Mouse (Mus musculus): ENCODE data around the gene Igf1r. TPM values are rescaled to one million over a fixed set of nuclear protein-coding genes. Genes with fewer than 3 reads are reported as not detected.

Igf1r gene
- polyA plus RNA-seq, 1 experiment from 2014 or later = 25.6 TPM

- Histone ChIP-seq H3K9me3 (replicated peaks) (no peaks in the 10 kb centered on the region), H3K4me1 (replicated peaks) (peaks cover 86% of the 10 kb centered on the region), H3K4me2 (no peak overlapping the region), H3K4me3 (no peak overlapping the region), H3K27me3 (replicated peaks) (no peaks in the 10 kb centered on the region), H3K27ac (ENCODE audit: poor library complexity, severe bottlenecking) (no peak overlapping the region), H3K9ac (no peak overlapping the region), H3K36me3 (peaks cover 4% of the 10 kb centered on the region; the same call in 1 of the 2 replicates)
- 83% methylated on average over 4 of the region's 4 CpGs for WGBS
- no peak for ATAC-seq (ENCODE audit: insufficient number of reproducible peaks, low FRiP score)
Measured at GRCm38 (mm10) chr7:68023882-68024281, 71.3 kb downstream of the Igf1r start.

DNA sequence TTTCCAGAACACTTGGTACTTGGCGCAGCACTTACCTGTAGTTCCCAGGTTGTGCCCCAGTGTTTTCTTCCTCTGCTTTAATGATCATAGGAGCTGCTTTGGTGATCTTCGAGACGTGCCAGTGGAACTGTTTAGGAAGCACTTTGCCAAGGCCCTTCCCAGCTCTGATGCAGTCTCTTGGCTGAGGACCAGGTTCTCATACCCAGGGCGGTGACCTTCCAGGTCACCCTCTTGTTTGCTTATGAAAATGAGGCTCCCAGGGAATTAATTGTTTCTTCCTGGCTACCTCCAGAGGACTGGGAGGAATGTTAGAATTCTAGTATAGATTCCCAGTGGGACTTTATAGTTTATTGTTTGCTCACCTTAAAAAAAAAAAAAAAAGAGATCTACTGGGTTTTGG is 72.0 kb downstream of the Igf1r start:
- Histone ChIP-seq H3K9ac (no peak overlapping the region), H3K4me1 (replicated peaks) (peaks cover 86% of the 10 kb centered on the region), H3K27me3 (replicated peaks) (no peaks in the 10 kb centered on the region), H3K4me2 (no peak overlapping the region), H3K4me3 (no peak overlapping the region), H3K9me3 (replicated peaks) (no peaks in the 10 kb centered on the region), H3K27ac (ENCODE audit: poor library complexity, severe bottlenecking) (no peak overlapping the region), H3K36me3 (peaks cover 4% of the 10 kb centered on the region; the same call in 1 of the 2 replicates)
- ATAC-seq (ENCODE audit: insufficient number of reproducible peaks, low FRiP score) = no peak
- 86% methylated on average over 4 of the region's 4 CpGs for WGBS

GRCm38 (mm10) chr7:68025396-68025795 is 72.8 kb downstream of the Igf1r start:
- no peaks in the 10 kb centered on the region for H3K9me3 ChIP-seq (replicated peaks)
- H3K4me2 ChIP-seq = no peak overlapping the region
- peaks cover 86% of the 10 kb centered on the region for H3K4me1 ChIP-seq (replicated peaks)
- no peak for ATAC-seq (ENCODE audit: insufficient number of reproducible peaks, low FRiP score)
- 90% methylated on average over 3 of the region's 3 CpGs for WGBS
- H3K9ac ChIP-seq = no peak overlapping the region
- no peaks in the 10 kb centered on the region for H3K27me3 ChIP-seq (replicated peaks)
- no peak overlapping the region for H3K4me3 ChIP-seq
- peak overlapping the region; percentile 69 for H3K27ac ChIP-seq (ENCODE audit: poor library complexity, severe bottlenecking)
- H3K36me3 ChIP-seq = peaks cover 4% of the 10 kb centered on the region; the same call in 1 of the 2 replicates

DNA sequence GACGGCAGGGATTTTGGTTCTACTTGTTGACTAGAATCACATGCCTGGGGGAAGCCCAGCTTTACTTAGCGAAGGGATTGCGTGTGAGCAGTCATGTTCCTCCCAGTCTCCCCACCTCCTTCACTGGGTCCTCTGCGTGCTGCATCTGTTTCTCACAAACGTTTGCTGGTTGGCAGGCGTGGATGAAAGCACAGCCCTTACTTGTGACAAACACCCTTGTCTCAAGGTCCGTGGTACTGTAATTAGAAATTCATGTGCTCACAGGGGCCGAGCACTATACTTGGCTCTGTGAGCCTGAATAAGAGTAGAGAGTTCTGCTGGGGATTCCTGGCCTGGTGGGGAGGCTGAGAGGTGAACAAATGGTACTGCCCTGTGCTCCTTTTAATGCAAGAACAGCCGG is 73.4 kb downstream of the Igf1r start:
- H3K9ac ChIP-seq = no peak overlapping the region
- H3K4me3 ChIP-seq = no peak overlapping the region
- WGBS = 61% methylated on average over 9 of the region's 9 CpGs
- peaks cover 4% of the 10 kb centered on the region; the same call in 1 of the 2 replicates for H3K36me3 ChIP-seq
- H3K9me3 ChIP-seq (replicated peaks) = no peaks in the 10 kb centered on the region
- no peak for ATAC-seq (ENCODE audit: insufficient number of reproducible peaks, low FRiP score)
- peak overlapping the region; percentile 69 for H3K27ac ChIP-seq (ENCODE audit: poor library complexity, severe bottlenecking)
- H3K27me3 ChIP-seq (replicated peaks) = no peaks in the 10 kb centered on the region
- H3K4me2 ChIP-seq = no peak overlapping the region
- H3K4me1 ChIP-seq (replicated peaks) = peaks cover 86% of the 10 kb centered on the region

- WGBS = 12% methylated on average over 4 of the region's 4 CpGs
Measured at GRCm38 (mm10) chr7:68028167-68028566, 75.5 kb downstream of the Igf1r start.

GRCm38 (mm10) chr7:68030846-68031245 is 78.2 kb downstream of the Igf1r start:
- no peak overlapping the region for H3K9ac ChIP-seq
- H3K27me3 ChIP-seq (replicated peaks) = no peaks in the 10 kb centered on the region
- no peak overlapping the region for H3K4me3 ChIP-seq
- peaks cover 61% of the 10 kb centered on the region for H3K4me1 ChIP-seq (replicated peaks)
- H3K36me3 ChIP-seq = peaks cover 4% of the 10 kb centered on the region; the same call in 1 of the 2 replicates
- no peaks in the 10 kb centered on the region for H3K9me3 ChIP-seq (replicated peaks)
- 32% methylated on average over 9 of the region's 9 CpGs for WGBS
- 0 out of 2 replicates have a peak, but pooled peaks have one; percentile 29 for ATAC-seq (ENCODE audit: insufficient number of reproducible peaks, low FRiP score)
- H3K4me2 ChIP-seq = peak overlapping the region; percentile 16; the same call in 1 of the 2 replicates
- H3K27ac ChIP-seq (ENCODE audit: poor library complexity, severe bottlenecking) = peak overlapping the region; percentile 26; the same call in 1 of the 2 replicates

More at GRCm38 (mm10) chr7:68028167-68028566, 75.5 kb downstream of the Igf1r start:
- no peak for ATAC-seq (ENCODE audit: insufficient number of reproducible peaks, low FRiP score)
- Histone ChIP-seq H3K36me3 (peaks cover 4% of the 10 kb centered on the region; the same call in 1 of the 2 replicates), H3K27ac (ENCODE audit: poor library complexity, severe bottlenecking) (no peak overlapping the region), H3K9ac (no peak overlapping the region), H3K9me3 (replicated peaks) (no peaks in the 10 kb centered on the region), H3K4me2 (no peak overlapping the region; the same call in 1 of the 2 replicates), H3K4me3 (no peak overlapping the region), H3K27me3 (replicated peaks) (no peaks in the 10 kb centered on the region), H3K4me1 (replicated peaks) (peaks cover 78% of the 10 kb centered on the region)

DNA sequence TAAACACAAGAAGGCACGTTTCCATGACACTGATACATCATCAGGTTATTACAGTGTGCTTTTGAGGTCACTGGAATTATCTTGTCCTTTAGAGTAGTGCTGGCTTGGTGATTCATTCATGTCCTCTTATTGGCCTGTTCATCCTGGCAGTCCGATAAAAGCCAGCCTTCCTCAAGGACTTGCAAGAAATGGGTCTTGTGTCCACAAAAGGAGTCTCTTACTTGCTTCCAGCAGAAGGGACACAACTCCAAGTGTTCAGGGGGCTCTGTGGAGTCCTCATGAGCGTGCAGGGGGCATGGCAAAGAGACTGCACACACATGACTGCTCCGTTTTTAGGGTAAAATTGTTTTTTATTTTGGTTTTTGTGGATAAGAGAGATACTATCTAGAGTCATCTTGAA is 83.9 kb downstream of the Igf1r start:
- 78% methylated on average over 4 of the region's 4 CpGs for WGBS
- no peaks in the 10 kb centered on the region for H3K9me3 ChIP-seq (replicated peaks)
- H3K4me3 ChIP-seq = no peak overlapping the region
- H3K27me3 ChIP-seq (replicated peaks) = no peaks in the 10 kb centered on the region
- H3K9ac ChIP-seq = no peak overlapping the region
- H3K4me2 ChIP-seq = no peak overlapping the region
- H3K4me1 ChIP-seq (replicated peaks) = peaks cover 44% of the 10 kb centered on the region
- no peak overlapping the region for H3K27ac ChIP-seq (ENCODE audit: poor library complexity, severe bottlenecking)
- ATAC-seq (ENCODE audit: insufficient number of reproducible peaks, low FRiP score) = no peak
- peaks cover 4% of the 10 kb centered on the region; the same call in 1 of the 2 replicates for H3K36me3 ChIP-seq

DNA sequence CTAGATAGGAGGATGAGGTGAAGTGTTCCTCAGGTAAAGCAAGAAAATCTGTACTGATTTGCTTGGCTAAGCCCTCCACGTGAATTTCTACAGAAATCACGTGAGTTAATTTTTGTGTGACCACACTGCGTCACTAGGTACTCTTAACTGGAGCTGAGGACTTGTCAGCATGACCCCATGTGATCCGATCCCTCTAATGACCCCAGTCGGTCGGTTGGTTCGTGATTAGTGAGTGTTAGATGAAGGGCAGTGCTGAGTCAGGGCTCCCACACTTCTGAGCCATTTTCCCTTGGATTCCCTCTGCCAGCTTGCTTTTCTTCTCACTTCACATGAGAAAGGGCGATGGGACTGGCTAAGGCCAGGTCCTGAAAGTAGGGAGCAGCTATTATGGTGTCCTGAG is 86.2 kb downstream of the Igf1r start:
- WGBS = 60% methylated on average over 8 of the region's 8 CpGs
- ATAC-seq (ENCODE audit: insufficient number of reproducible peaks, low FRiP score) = no peak
- no peaks in the 10 kb centered on the region for H3K9me3 ChIP-seq (replicated peaks)
- no peak overlapping the region for H3K4me3 ChIP-seq
- H3K4me1 ChIP-seq (replicated peaks) = peaks cover 45% of the 10 kb centered on the region
- H3K36me3 ChIP-seq = peaks cover 4% of the 10 kb centered on the region; the same call in 1 of the 2 replicates
- no peaks in the 10 kb centered on the region for H3K27me3 ChIP-seq (replicated peaks)
- no peak overlapping the region for H3K4me2 ChIP-seq
- no peak overlapping the region for H3K27ac ChIP-seq (ENCODE audit: poor library complexity, severe bottlenecking)
- no peak overlapping the region for H3K9ac ChIP-seq

DNA sequence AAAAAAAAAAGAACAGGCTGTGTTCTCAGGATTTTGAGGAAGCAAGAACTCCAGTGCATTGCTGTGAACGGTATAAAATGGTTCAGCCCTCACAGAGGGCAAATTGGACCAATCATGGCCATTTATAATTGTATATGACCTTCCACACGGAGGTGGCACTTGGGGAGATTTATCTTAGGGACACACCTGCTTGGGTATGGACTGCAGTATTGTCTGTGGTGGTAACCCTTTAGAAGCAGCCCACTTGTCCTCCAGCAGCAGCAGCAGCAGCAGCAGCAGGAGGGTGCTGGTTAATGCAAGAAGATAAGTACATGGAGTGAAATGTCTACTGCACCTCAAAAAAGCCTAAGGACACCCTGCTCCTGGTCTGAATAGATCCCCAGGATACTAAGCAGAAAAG is 86.9 kb downstream of the Igf1r start:
- Histone ChIP-seq H3K4me1 (replicated peaks) (peaks cover 42% of the 10 kb centered on the region), H3K27me3 (replicated peaks) (no peaks in the 10 kb centered on the region), H3K9ac (no peak overlapping the region), H3K36me3 (no peaks in the 10 kb centered on the region), H3K4me3 (no peak overlapping the region), H3K27ac (ENCODE audit: poor library complexity, severe bottlenecking) (no peak overlapping the region), H3K9me3 (replicated peaks) (no peaks in the 10 kb centered on the region), H3K4me2 (no peak overlapping the region)
- WGBS = 72% methylated on average over 2 of the region's 2 CpGs
- ATAC-seq (ENCODE audit: insufficient number of reproducible peaks, low FRiP score) = no peak

- WGBS = 49% methylated on average over 4 of the region's 4 CpGs
- Histone ChIP-seq H3K36me3 (no peaks in the 10 kb centered on the region), H3K4me2 (no peak overlapping the region), H3K9ac (no peak overlapping the region), H3K4me3 (no peak overlapping the region), H3K4me1 (replicated peaks) (peaks cover 38% of the 10 kb centered on the region), H3K27ac (ENCODE audit: poor library complexity, severe bottlenecking) (no peak overlapping the region), H3K27me3 (replicated peaks) (no peaks in the 10 kb centered on the region), H3K9me3 (replicated peaks) (no peaks in the 10 kb centered on the region)
- no peak for ATAC-seq (ENCODE audit: insufficient number of reproducible peaks, low FRiP score)
Measured at GRCm38 (mm10) chr7:68044621-68045020, 92.0 kb downstream of the Igf1r start.

DNA sequence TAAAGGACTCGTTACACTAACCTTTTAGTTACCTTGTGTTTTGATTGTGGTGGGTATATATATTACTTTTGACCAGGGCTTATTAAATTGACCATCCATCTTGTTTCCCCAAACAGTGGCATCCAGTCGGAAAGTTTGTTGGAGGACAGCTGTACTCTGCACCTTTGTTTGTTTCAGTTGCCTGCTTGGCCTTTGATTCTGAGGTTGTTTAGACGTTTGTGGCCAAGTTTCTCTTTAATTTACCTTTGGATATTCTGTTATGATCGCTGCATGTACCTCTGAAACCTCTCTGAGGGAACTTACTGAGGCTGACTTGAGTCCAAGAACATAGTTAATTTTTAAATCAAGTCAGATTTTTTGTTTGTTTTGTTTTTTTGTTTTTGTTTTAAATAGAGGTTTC is 94.5 kb downstream of the Igf1r start:
- Histone ChIP-seq H3K4me1 (replicated peaks) (peaks cover 25% of the 10 kb centered on the region), H3K27ac (ENCODE audit: poor library complexity, severe bottlenecking) (no peak overlapping the region), H3K4me3 (no peak overlapping the region), H3K27me3 (replicated peaks) (no peaks in the 10 kb centered on the region), H3K9me3 (replicated peaks) (no peaks in the 10 kb centered on the region), H3K9ac (no peak overlapping the region), H3K36me3 (no peaks in the 10 kb centered on the region), H3K4me2 (no peak overlapping the region)
- 85% methylated on average over 4 of the region's 4 CpGs for WGBS
- no peak for ATAC-seq (ENCODE audit: insufficient number of reproducible peaks, low FRiP score)

DNA sequence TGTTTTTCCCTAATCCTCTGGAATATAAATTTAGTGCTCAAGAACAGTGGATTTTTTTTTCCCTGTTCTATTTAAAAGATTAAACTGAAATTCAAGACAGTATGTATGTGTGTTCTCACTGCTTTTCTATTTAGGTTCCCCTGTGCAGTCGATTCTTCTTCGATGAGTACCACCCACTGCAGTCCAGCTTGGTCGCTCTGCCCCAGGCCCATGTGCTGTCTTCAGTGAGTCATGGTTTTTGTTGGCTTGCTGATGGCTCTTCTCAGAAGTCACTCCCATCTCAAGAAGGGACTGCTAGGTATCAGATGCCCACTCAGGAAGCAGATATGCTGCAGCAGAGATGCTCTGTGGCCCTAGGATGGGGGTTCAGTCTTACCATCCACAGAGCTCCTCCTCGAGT is 95.9 kb downstream of the Igf1r start:
- Histone ChIP-seq H3K4me1 (replicated peaks) (peaks cover 21% of the 10 kb centered on the region), H3K27me3 (replicated peaks) (no peaks in the 10 kb centered on the region), H3K9me3 (replicated peaks) (no peaks in the 10 kb centered on the region), H3K4me2 (no peak overlapping the region), H3K9ac (no peak overlapping the region), H3K27ac (ENCODE audit: poor library complexity, severe bottlenecking) (no peak overlapping the region), H3K36me3 (no peaks in the 10 kb centered on the region), H3K4me3 (no peak overlapping the region)
- WGBS = 86% methylated on average over 4 of the region's 4 CpGs
- ATAC-seq (ENCODE audit: insufficient number of reproducible peaks, low FRiP score) = no peak
